Mouse (Mus musculus) midbrain, embryonic 16.5 days (tissue): ENCODE results near the gene Tab1. TPM values are rescaled to one million over a fixed set of nuclear protein-coding genes. Genes with fewer than 3 reads are reported as not detected.

ENCODE experiments used
- ATAC-seq: fragments of 200-750 bp; cut with Nextera tagmentation; 2 replicates; pipeline ENCODE4 v1.8.0; 2017; ENCODE audit warnings: moderate TSS enrichment
- H3K27ac ChIP-seq: fragments of 300-500 bp; sonication (generic); 2 replicates; pipeline ENCODE4 v1.5.1; 2014; ENCODE audit warnings: mild to moderate bottlenecking, low read length, mixed read lengths
- H3K27me3 ChIP-seq: fragments of 300-500 bp; sonication (generic); 2 replicates; pipeline ENCODE4 v1.6.1; 2014; ENCODE audit warnings: low read depth, low read length, mixed read lengths; ENCODE audit not compliant: control insufficient read depth, insufficient read depth
- H3K36me3 ChIP-seq: fragments of 300-500 bp; sonication (generic); 2 replicates; pipeline ENCODE4 v1.6.1; 2014; ENCODE audit warnings: mild to moderate bottlenecking, low read length, moderate library complexity, mixed read lengths; ENCODE audit not compliant: control insufficient read depth, insufficient read depth
- H3K4me1 ChIP-seq: fragments of 300-500 bp; sonication (generic); 2 replicates; pipeline ENCODE4 v1.6.1; 2014; ENCODE audit warnings: mild to moderate bottlenecking, low read length, mixed read lengths; ENCODE audit not compliant: control insufficient read depth, insufficient read depth
- H3K4me2 ChIP-seq: fragments of 300-500 bp; sonication (generic); 2 replicates; pipeline ENCODE4 v1.6.1; 2014; ENCODE audit warnings: mild to moderate bottlenecking, low read length, mixed read lengths
- H3K4me3 ChIP-seq: fragments of 300-500 bp; sonication (generic); 2 replicates; pipeline ENCODE4 v1.5.1; 2014; ENCODE audit warnings: low read depth, mild to moderate bottlenecking, low read length, moderate library complexity, mixed read lengths
- H3K9ac ChIP-seq: fragments of 300-500 bp; sonication (generic); 2 replicates; pipeline ENCODE4 v1.6.1; 2014; ENCODE audit warnings: low read depth, low read length, mixed read lengths
- H3K9me3 ChIP-seq: fragments of 300-500 bp; sonication (generic); replicated peaks from 2 replicates; pipeline ENCODE4 v1.6.1; 2014; ENCODE audit warnings: mild to moderate bottlenecking, low read length, mixed read lengths; ENCODE audit not compliant: control insufficient read depth, poor library complexity, severe bottlenecking
- WGBS: fragments of 180-500 bp; shearing (Covaris S2); extraction: QIAGEN DNeasy Blood & Tissue Kit; methylation state at CpG from one replicate; pipeline ENCODE4 v1.1.7; 2014; 5-methylcytosine and 5-hydroxymethylcytosine counted together
- polyA plus RNA-seq: library from polyadenylated mRNA; unstranded; fragments of >200 nt; fragmentation: Nextera tagmentation; extraction: Ambion mirVana; gene quantifications from 2 replicates; pipeline ENCODE4 v1.2.1, GENCODE M21; 2015

Gene Tab1
- polyA plus RNA-seq, 1 experiment from 2014 or later: 35.9 TPM

DNA sequence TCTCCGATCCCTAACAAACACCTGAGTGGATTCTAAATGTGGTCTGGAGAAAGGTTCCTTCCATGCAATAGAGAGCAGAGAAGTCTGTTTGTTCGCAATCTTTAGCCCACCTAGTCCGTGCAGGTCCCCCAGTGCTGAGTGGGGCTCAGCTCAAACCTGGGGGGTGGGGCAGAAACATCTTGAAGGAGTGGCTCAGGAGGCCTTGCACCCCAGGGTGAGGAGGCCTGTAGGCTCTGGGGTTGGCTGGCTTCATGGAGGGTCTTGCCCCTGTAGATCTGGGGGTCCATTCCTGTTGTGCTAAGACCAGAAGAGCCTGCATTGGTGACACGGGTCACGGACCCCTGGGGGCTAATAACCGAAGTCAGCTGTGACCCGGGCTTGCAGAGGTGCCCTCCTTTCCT, 40.9 kb upstream of the Tab1 start:
- Histone ChIP-seq H3K27me3 (no peaks in the 10 kb centered on the region; the same call in 1 of the 2 replicates), H3K4me3 (peak overlapping the region; percentile 88), H3K4me2 (peak overlapping the region; percentile 97), H3K9me3 (no peaks in the 10 kb centered on the region), H3K9ac (peak overlapping the region; percentile 96), H3K27ac (peak overlapping the region; percentile 74), H3K4me1 (peaks cover 19% of the 10 kb centered on the region), H3K36me3 (no peaks in the 10 kb centered on the region)
- WGBS: 15% methylated on average over 7 of the region's 7 CpGs
- ATAC-seq: no peak

DNA sequence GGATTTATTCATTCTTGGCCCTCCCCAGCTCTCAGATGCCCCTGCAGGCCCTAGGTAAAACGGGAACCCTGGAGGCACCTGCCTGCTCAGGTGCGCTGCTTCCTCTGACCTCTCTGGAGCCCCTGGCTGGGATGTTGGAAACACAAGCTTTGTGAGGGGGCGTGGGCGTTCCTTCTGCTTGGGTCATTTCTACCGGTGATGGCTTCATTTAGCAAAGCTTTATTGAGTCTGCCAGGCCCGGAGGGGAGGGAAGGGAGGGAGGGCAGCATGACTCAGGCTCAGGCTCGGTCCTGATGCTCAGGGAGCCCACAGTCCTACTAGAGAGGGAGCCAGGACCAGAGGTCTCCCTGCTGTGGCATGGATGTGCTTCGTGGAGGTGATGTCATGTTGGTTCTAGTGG, 40.3 kb upstream of the Tab1 start:
- Histone ChIP-seq H3K9me3 (no peaks in the 10 kb centered on the region), H3K4me2 (peak overlapping the region; percentile 97), H3K27me3 (no peaks in the 10 kb centered on the region; the same call in 1 of the 2 replicates), H3K4me3 (peak overlapping the region; percentile 88), H3K36me3 (no peaks in the 10 kb centered on the region), H3K4me1 (peaks cover 24% of the 10 kb centered on the region), H3K9ac (peak overlapping the region; percentile 96), H3K27ac (peak overlapping the region; percentile 13)
- WGBS: 14% methylated on average over 8 of the region's 8 CpGs
- ATAC-seq: no peak

DNA sequence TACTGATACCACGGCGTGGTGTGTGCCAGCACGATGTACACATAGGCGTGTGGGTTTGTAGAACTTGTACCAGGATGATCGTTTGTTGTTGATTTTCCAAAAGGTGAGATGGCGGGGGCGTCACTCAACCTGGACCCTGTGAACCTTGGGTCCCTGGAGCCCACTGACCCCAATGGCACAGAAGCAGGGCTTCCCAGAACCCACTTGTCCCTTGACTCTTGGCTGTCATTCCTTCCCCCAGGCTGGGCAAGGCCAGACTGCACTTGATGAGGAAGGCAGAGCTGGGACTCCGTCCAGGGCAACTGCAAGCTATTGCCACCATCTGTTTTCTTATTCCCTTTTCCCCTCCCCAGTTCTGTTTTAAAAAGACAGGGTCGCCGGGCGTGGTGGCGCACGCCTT, 38.7 kb upstream of the Tab1 start:
- H3K4me3 ChIP-seq: no peak overlapping the region
- no peak for ATAC-seq
- no peaks in the 10 kb centered on the region for H3K9me3 ChIP-seq
- H3K27me3 ChIP-seq: no peaks in the 10 kb centered on the region
- no peak overlapping the region for H3K4me2 ChIP-seq
- H3K36me3 ChIP-seq: no peaks in the 10 kb centered on the region
- peaks cover 32% of the 10 kb centered on the region for H3K4me1 ChIP-seq
- H3K9ac ChIP-seq: no peak overlapping the region
- H3K27ac ChIP-seq: no peak overlapping the region
- 92% methylated on average over 13 of the region's 13 CpGs for WGBS

DNA sequence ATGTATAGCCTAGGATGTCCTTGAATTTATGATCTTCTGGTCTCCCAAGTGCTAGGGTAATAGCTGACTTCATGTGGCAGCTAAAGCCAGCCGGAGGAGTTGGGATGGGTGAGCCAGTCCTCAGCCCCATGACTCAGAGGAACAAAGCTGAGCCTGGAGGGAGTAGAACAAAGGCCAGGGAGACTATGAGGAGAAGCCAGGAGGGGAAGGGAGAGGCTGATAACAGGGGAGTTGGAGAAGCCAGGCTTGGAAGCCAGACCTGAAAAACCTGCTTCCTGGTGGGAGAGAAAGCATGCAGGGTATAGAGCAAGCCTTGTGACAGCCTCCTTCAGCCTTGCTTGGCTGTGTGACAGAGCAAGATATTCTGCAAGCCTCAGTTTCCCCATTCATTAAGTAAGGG, 37.3 kb upstream of the Tab1 start:
- no peak overlapping the region for H3K4me2 ChIP-seq
- no peaks in the 10 kb centered on the region for H3K27me3 ChIP-seq
- no peak overlapping the region for H3K9ac ChIP-seq
- H3K4me3 ChIP-seq: no peak overlapping the region
- H3K36me3 ChIP-seq: no peaks in the 10 kb centered on the region
- 59% methylated on average over 1 of the region's 1 CpGs for WGBS
- no peak overlapping the region for H3K27ac ChIP-seq
- peaks cover 32% of the 10 kb centered on the region for H3K4me1 ChIP-seq
- ATAC-seq: no peak
- H3K9me3 ChIP-seq: no peaks in the 10 kb centered on the region

DNA sequence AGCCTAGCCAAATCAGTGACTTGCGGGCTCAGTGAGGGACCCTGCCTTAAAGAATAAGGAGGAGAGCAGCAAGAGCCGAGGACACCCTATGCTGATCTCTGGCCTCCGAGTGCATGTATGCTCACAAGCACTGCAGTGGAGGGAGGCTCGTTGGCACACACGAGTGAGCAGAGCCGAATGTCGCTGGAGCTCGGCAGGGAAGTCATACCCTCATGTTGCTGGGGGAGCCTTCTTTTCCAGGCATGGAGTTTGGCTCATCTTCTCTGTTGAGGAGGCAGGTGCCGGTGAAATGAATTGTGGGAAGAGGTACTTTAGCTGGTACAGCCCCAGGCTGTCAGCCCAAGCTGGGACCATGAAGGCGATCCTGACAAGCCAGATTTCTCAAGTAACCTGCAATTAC, 36.5 kb upstream of the Tab1 start:
- no peaks in the 10 kb centered on the region for H3K27me3 ChIP-seq
- peaks cover 32% of the 10 kb centered on the region for H3K4me1 ChIP-seq
- H3K9ac ChIP-seq: no peak overlapping the region
- H3K36me3 ChIP-seq: no peaks in the 10 kb centered on the region
- H3K27ac ChIP-seq: no peak overlapping the region
- WGBS: 62% methylated on average over 10 of the region's 10 CpGs
- no peak for ATAC-seq
- H3K4me2 ChIP-seq: no peak overlapping the region
- H3K4me3 ChIP-seq: no peak overlapping the region
- H3K9me3 ChIP-seq: no peaks in the 10 kb centered on the region

DNA sequence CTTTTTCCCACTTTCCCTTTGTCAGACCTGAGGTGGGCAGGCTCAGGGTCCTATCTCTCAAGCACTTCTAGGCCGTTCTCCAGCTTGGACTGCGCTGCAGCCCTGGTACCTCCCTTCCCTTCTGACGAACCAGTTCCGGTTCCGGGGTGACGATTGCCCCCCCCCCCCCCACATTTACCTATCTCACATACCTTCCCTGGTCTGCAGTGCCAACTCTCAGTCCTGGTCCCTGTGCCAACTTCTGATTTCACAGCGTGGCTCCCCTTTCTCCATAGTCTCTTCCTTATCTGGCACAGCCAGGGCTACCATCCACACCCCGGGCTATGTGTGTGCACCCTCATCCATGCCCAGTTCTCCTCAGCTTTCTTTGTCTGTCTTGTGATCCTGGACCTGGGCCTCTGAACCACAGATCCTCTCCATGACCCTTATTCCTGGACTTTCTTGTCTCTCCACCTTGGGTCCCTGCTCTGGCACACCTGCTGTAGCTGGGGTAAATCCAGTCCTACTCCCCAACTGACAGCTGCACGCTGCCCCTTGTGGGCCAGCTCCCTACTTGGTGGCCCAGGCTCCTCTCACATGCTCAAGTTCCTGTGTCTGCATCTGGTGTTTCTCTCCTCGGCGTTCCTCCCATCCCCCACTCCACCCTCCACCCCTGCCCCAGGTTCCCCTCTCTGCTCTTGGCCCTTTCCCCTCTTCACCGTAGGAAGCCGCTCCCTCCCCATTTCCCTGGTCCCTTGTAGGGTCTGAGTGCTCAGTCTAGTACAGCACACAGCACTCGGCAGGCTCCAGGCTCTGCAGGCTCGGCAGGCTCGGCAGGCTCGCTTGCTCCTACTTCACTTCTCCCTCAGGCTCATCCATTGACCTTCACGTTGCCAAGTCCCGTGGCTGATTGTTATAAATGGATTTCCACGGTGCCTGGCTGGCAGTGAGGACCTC, 35.7 kb upstream of the Tab1 start:
- no peaks in the 10 kb centered on the region for H3K27me3 ChIP-seq
- peak overlapping the region; percentile 44; the same call in 1 of the 2 replicates for H3K9ac ChIP-seq
- no peaks in the 10 kb centered on the region for H3K9me3 ChIP-seq
- peak overlapping the region; percentile 33; the same call in 1 of the 2 replicates for H3K4me2 ChIP-seq
- H3K27ac ChIP-seq: peak overlapping the region; percentile 20; the same call in 1 of the 2 replicates
- H3K4me1 ChIP-seq: peaks cover 29% of the 10 kb centered on the region
- WGBS: 23% methylated on average over 20 of the region's 20 CpGs
- peak; percentile 57 for ATAC-seq
- no peak overlapping the region for H3K4me3 ChIP-seq
- no peaks in the 10 kb centered on the region for H3K36me3 ChIP-seq

DNA sequence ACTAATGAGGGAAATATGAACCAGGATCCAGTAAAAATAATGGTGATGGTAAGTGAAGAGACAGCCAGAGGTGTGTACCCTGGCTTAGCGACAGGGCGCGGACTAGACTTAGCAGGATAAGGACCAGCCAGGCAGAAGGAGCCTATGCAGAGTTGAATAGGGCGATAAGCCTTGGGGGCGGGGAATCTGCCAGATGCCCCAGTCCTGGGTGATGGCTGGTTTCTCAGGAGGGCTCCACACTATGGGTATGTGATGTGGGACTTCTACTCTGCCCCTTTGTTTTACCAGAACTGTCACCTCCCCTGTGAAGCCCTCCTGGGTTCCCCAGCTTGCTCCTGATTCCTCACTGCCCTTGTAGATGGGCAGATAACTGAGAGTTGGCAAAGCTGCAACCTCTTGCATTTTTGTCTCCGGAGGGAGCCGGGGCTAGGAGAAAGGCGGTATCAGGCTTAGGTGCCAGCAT, 34.9 kb upstream of the Tab1 start:
- no peak overlapping the region for H3K4me2 ChIP-seq
- H3K27me3 ChIP-seq: no peaks in the 10 kb centered on the region
- no peak overlapping the region for H3K9ac ChIP-seq
- H3K4me3 ChIP-seq: no peak overlapping the region
- H3K9me3 ChIP-seq: no peaks in the 10 kb centered on the region
- 26% methylated on average over 8 of the region's 8 CpGs for WGBS
- no peaks in the 10 kb centered on the region for H3K36me3 ChIP-seq
- 0 out of 2 replicates have a peak overlapping the region, but pooled peaks have one; percentile 20 for H3K27ac ChIP-seq
- peaks cover 21% of the 10 kb centered on the region for H3K4me1 ChIP-seq
- no peak; the same call in 1 of the 2 replicates for ATAC-seq

DNA sequence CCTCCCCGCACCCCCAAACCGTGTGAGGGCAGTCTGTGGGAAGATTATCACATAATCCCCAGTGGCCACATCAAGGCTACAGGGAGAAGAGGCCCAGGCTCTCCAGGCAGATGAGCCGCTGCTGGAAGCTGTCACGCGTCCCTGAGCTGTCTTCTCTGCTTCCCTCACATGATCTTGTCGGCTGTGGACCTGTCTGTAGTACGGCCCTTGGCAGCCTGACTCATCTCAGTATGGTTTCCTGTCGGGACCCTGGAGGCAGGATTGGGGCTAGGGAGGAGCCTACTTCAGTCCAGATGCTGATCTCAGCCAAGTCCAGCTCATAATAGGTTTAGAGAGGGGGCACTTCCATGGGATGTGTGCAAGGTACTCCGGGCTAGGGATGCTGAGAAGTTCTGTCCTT, 34.1 kb upstream of the Tab1 start:
- H3K36me3 ChIP-seq: no peaks in the 10 kb centered on the region
- no peak overlapping the region for H3K4me2 ChIP-seq
- H3K9me3 ChIP-seq: no peaks in the 10 kb centered on the region
- H3K27ac ChIP-seq: peak overlapping the region; percentile 22; the same call in 1 of the 2 replicates
- no peaks in the 10 kb centered on the region for H3K27me3 ChIP-seq
- no peak overlapping the region; the same call in 1 of the 2 replicates for H3K9ac ChIP-seq
- peaks cover 20% of the 10 kb centered on the region for H3K4me1 ChIP-seq
- no peak for ATAC-seq
- WGBS: 38% methylated on average over 9 of the region's 9 CpGs
- no peak overlapping the region for H3K4me3 ChIP-seq

DNA sequence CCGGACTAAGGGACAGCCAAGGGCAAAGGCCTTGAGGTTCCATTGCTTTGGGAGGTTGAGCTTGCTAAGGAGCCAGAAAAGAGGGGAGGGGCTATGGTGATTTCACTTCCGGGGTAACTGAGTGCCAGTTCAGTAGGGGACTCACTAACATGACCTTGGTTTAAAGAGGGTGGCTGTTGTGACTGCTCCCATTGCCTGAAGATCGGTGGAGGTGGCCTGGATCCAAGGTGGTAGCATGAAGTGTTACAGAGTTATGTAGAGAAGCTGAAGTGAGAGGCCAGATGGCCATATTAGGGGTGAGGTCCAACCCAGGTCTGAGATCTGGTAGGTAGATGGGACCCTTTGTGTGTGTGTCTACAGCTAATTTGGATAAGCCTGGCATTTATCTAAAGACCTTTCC, 33.5 kb upstream of the Tab1 start:
- 86% methylated on average over 3 of the region's 3 CpGs for WGBS
- no peak overlapping the region for H3K27ac ChIP-seq
- H3K4me2 ChIP-seq: no peak overlapping the region
- no peaks in the 10 kb centered on the region for H3K27me3 ChIP-seq
- no peaks in the 10 kb centered on the region for H3K9me3 ChIP-seq
- no peak overlapping the region for H3K9ac ChIP-seq
- no peaks in the 10 kb centered on the region for H3K36me3 ChIP-seq
- no peak overlapping the region for H3K4me3 ChIP-seq
- H3K4me1 ChIP-seq: peaks cover 20% of the 10 kb centered on the region
- no peak for ATAC-seq
